Mouse (Mus musculus): ENCODE data around the gene Slc30a2.

GRCm38 (mm10) chr4:134299498-134299810, 43.5 kb upstream of the Slc30a2 start:
- TF ChIP-seq CTCF (IDR thresholded peaks at IDR 0.05; ENCODE audit: borderline replicate concordance, insufficient read depth, low read depth, low read length) (no peak), POLR2A (IDR thresholded peaks at IDR 0.05; ENCODE audit: borderline replicate concordance, insufficient read depth, low read length) (no peak)

Measured in cerebellum, adult 2 months (tissue).